Mouse (Mus musculus) liver, adult (tissue): ENCODE measurements around the gene Olfr148.

Experiments
- GATA4 ChIP-seq: IDR thresholded peaks from 2 replicates; pipeline ENCODE4 v1.6.1; 2014; ENCODE audit warnings: mild to moderate bottlenecking, low read length; ENCODE audit not compliant: insufficient replicate concordance

The Olfr148 gene

DNA sequence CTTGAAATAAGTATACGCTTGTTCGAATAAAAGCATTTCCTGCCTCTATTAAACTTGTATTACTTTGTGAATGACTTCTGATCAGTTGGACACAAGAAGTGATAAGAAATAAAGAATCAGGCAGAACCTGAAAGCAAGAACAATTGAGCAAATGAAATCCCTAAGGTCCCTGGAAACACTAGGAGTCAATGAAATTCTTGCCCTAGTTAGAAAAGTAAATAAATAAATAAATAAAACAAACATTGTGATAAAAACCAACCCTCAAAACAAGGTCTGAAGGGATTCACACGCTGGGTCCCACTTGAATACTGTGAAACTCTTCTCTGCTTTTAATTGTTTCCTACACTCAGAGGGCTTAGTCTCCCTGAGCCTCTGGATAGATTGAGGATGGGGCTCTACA lies at the start of gene Olfr148:
Olfr148 (plus strand) TSS at position 301 of the 400 bp plus-strand sequence.
- no peak for TF ChIP-seq GATA4

DNA sequence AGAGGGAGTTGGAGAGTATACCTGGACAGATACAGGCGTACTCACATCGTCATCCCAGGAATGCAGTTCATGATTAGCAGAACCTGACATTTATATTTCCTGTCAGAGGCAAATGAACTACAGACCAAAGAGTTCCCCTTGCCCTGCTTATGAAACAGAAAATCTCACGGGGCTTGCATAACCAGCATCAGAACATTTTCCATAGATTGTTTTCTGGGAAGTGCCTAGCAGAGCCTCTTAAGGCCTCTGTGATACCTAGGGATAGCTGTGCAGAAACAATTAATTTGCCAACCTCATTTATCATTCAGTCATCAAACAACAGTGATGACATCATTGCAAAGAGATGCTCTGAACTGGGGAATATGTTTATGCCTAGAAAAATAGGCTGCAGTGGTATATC lies 35.0 kb upstream of the Olfr148 start, which contains the start of gene Olfr959:
Olfr959 (minus strand) TSS at position 101 of the 400 bp plus-strand sequence.
- no peak for TF ChIP-seq GATA4

DNA sequence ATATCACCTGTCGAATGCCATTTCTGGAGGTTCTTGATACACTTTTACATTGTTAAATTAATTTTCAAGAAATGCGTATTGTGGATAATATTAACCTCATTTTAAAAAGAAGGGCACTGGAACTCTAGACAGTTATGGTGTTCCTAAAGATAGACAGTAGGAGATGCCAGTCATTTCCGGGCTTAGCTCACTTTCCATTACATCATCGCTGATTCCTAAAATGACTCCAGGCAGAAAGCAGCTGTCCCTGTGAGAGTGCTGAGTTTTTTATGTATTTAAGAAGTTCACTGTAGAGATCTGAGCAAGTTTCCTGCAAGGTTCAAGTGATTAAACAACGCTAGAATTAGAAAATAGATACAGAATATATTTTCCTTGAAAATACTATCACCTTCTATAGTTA lies 33.4 kb upstream of the Olfr148 start:
- no peak for TF ChIP-seq GATA4

DNA sequence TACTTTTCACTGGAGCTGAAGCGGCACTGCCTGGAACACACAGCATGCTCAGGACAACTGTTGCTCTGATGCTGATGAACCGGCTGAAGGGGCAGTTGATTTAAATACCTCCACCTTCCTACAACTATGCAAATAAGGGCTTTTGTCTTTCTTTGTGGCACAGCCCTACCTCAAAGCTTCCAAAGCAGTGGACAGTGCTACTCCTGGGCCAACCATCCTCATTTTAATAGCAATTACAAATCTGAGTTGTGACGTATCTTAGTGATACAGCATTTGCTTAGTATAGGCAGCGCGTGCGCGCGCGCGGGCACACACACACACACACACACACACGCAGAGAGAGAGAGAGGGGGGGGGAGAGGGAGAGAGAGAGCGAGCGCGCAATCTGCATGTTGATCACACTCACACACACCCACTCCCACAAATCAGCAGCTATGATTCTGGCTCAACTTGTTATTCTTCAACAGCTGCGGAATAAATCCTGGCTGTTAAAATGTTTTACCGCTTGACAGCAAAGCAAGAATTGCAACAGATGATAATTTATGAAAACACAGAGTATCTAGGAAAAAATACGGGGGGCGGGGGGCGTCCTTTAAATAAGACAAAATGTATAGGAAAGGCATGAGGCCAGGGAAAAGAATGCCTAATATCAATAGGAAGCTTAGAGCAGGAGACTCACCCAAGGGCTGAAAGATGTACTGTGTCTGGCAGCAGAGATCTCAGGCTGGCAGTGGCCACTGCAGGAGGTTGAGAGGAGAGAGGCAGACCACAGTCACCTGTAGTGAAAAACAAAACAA lies 7.7 kb upstream of the Olfr148 start:
- no peak for TF ChIP-seq GATA4

DNA sequence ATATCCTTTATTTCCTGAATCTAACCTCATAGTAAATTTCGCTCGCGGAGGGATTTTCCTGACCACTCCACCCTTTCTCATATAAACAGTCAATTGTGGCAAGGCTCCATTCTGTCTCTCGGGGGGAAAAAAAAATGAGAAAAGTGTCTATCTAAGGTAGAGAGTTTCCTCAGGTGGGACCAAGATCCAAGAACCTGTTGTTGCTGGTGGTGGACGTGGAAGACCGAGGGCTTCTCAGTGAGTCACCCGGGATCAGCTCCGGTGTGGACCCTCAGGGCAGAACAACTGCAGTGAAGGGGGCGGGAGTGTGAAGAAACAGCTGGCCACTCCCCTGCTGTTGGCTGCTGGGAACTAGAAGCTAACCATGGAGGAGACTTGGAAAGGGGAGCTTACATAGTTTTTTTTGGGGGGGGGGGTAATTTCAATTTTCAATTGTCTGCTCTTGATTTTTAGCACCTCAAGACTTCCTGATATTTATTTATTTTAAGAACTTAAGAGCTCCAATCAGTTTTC lies 7.1 kb upstream of the Olfr148 start:
- TF ChIP-seq GATA4 = no peak

DNA sequence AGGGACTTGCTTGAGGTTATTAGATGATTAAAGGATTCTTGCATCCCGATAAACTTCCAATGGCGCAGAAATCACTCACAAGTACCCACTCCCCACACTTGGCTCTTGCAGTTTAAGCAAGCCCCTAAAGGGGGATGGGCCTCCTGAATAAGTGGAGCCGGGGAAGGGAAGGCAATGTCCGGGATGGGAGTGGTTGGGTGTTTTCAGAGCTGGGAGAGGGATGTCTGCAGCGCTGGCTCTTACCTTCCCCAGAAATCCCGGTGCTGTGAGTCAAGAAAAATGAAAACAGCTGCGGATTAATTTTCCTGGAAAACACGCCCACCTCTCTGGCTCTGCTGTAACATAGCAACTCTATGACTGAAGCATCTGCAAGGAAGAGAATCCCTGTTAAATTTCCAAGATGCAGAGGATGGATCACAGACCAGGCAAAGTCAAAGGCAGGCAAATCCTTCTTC lies 6.4 kb upstream of the Olfr148 start, which contains the start of gene AW551984:
AW551984 (minus strand) TSS at position 405 of the 455 bp plus-strand sequence.
- TF ChIP-seq GATA4 = no peak

DNA sequence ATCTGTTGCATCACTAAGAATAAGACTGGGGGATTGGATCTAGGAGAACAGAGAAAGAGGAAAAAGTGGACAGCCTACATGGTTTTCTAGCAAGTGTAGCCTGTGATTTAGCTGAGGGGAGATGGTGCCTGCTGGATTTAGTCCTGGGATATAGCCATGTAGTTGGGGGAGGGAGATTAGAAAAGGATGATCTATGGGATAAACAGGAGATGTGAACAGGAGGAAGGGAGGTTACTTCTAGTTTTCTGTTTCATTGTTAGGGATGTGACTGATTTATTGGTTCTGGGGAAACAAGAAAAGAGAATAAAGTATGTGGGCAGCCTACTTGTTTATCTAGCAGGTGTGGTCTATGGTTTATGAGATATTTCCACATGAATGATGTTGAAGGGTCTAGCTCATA lies 2.0 kb upstream of the Olfr148 start:
- TF ChIP-seq GATA4 = no peak

DNA sequence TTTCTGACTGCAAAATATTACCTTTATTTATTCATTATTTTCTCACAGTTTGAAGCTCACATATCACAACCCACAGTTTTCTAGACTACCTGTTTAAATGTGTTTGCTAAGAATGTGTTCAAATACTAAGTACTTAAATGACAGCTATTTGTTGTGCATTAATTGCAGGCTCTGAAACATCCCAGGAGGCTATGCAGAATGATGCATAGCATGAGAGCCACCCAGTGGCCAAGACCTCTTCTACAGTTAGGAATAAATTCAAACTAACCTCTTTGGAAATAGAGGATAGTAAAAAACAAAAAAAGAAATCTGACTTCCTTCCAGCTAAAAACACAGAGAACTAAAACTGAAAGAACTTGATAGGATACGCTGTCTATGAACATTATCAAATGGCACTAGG lies 1.5 kb downstream of the Olfr148 start:
- TF ChIP-seq GATA4 = no peak

DNA sequence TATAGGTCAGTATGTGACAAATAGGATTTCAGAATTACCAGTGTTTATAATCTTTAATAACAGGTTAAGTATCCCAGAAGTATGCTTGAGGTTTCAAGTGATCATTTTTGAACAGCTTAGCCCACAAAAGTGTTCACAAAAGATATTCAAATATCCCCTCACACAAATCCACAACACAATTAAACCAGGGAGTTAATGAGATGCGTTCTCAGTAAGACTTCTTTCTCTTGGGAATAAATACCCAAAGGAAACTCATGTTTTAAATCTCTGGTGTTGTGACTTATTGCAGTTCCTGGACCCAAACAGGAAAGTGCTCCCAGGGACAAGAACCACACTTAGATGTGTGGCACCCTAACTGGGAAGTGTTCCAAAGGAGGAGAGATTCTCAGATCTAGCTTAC lies 10.6 kb downstream of the Olfr148 start, which contains the start of gene Olfr960:
Olfr960 (plus strand) TSS at position 301 of the 400 bp plus-strand sequence.
- TF ChIP-seq GATA4 = no peak

DNA sequence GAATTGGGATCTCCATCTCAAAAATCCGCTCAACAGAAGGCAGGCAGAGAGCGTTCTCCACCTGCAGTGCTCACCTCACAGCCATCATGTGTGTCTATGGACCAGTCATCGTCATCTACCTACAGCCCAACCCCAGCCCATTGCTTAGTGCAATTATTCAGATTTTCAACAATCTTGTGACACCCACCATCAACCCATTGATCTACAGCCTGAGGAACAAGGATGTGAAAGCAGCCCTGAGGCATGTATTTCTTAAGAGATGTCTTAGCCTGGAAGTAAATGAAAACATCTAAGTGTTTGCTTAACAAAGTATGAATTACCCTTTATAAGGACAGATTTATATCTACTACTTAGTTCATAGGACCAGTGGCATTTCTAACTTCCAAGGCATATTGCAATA lies 13.3 kb downstream of the Olfr148 start:
- no peak for TF ChIP-seq GATA4

DNA sequence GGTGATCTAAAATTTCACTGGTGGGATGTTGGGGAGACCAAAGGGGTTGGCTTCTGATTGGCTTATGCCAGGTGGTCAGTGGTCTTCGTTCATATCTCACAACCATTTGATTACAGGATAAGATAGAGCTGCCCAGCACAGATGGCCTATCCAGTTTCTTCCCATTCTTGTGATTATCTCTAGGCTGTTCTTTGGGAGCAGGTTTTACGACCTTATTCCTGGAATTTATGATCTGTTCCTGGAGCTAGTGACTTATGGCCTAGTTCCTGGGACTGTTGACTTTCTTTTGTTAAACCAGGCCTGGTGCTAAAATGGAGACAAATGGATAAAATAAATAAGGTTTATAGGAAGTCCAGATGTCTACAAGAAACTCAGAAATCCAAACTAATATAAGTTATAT lies 14.3 kb downstream of the Olfr148 start:
- no peak for TF ChIP-seq GATA4

DNA sequence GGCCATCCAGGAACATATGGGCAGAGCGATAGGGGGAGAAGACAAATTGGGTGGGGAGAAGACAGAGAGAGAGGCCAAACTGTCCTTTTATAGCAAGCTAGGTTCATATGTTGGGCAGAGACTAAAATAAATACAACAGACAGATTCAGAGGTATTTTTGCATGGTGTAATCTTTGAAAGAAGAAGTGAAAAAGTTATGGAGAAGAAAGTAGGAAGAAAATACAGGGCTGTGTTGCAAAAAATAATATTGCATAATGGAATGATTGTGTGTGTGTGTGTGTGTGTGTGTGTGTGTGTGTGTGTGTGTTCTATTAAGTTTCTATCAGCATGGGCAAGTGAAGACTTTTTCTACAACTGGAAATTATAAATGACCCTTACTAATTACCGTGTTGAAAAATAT lies 18.6 kb downstream of the Olfr148 start:
- no peak for TF ChIP-seq GATA4

DNA sequence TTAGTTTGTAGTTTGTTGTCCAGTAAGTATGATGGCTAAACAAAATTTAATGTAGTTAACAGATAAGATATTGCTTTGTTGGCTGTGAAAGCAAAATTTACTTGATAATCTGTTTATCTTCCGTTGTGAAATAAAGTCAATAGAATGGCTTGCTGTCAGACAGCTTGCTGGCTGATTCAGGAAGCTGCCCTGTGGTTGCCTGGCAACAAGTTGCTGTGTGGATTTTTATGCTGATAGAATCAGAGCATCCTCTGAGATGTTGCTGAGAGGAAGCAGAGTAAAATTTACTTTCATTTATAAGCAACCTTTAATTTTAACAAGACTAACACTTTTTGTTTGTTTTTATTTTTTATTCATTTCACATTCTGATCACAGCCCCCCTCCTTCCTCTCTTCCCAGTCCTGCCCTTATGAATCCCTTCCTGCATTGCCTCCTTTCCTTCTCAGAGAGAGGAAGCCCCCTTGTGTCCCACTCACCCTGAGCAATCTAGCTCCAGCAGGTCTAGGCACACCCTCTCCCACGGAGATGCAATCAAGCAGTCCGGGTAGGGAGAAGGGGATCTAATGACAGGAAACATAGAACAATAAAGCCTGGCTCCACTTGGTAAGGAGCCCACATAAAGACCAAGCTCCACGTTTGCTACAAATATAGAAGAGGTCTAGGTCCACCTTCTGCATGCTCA lies 23.6 kb downstream of the Olfr148 start:
- no peak for TF ChIP-seq GATA4

DNA sequence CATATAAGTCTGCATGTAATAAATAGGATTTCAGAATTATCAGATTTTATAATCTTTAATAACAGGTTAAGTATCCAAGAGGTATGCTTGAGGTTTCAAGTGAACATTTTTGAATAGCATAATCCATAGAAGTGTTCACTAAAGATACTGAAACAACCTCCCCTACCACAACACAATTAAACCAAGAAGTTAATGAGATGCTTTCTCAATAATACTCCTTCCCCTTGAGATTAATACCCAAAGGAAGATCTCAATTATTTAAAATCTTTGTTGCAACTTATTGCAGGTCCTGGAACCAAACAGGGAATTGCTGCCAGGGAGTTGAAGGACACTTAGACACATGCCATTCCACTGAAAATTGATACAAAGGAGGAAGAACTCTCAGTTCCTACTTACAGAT lies 34.3 kb downstream of the Olfr148 start, which contains the start of gene Olfr961:
Olfr961 (plus strand) TSS at position 301 of the 400 bp plus-strand sequence.
- no peak for TF ChIP-seq GATA4

DNA sequence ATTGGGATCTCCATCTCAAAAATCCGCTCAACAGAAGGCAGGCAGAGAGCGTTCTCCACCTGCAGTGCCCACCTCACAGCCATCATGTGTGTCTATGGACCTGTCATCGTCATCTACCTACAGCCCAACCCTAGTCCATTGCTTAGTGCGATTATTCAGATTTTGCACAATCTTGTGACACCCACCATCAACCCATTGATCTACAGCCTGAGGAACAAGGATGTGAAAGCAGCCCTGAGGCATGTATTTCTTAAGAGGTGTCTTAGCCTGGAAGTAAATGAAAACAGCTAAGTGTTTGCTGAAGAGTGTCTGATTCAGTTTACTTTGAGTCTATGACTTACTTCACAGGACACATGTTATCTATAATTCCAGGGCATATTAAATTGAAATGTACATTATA lies 36.9 kb downstream of the Olfr148 start:
- TF ChIP-seq GATA4 = no peak
